Mouse (Mus musculus): ENCODE results near the gene Arl3.

Gene Arl3

GRCm38 (mm10) chr19:46572951-46573937 lies at the start of gene Arl3, which contains the start of gene Sfxn2:
Gene Arl3 (minus strand): TSS chr19:46573198.
Gene Sfxn2 (plus strand): TSS chr19:46573365.
- peak; percentile 96 for DNase-seq

GRCm38 (mm10) chr19:46622659-46623193 lies 49.7 kb upstream of the Arl3 start:
- no peak for DNase-seq

GRCm38 (mm10) chr19:46621236-46622183 lies 48.5 kb upstream of the Arl3 start:
- no peak for DNase-seq

- DNase-seq, result no peak
Observed at GRCm38 (mm10) chr19:46620016-46620808, 47.2 kb upstream of the Arl3 start.

- no peak for DNase-seq
Observed at GRCm38 (mm10) chr19:46619518-46619917, 46.5 kb upstream of the Arl3 start.

GRCm38 (mm10) chr19:46619001-46619400 lies 46.0 kb upstream of the Arl3 start:
- peak; percentile 50 for DNase-seq

- no peak for DNase-seq
Observed at GRCm38 (mm10) chr19:46618322-46618721, 45.3 kb upstream of the Arl3 start.

GRCm38 (mm10) chr19:46617361-46617760 lies 44.4 kb upstream of the Arl3 start:
- DNase-seq, result no peak

- DNase-seq, result no peak
Observed at GRCm38 (mm10) chr19:46616378-46616777, 43.4 kb upstream of the Arl3 start.

- DNase-seq, result no peak
Observed at GRCm38 (mm10) chr19:46608158-46608557, 35.2 kb upstream of the Arl3 start.

GRCm38 (mm10) chr19:46607424-46607823 lies 34.4 kb upstream of the Arl3 start:
- no peak for DNase-seq

- DNase-seq, result no peak
Observed at GRCm38 (mm10) chr19:46606718-46607117, 33.7 kb upstream of the Arl3 start.

GRCm38 (mm10) chr19:46602406-46602805 lies 29.4 kb upstream of the Arl3 start:
- DNase-seq, result no peak

GRCm38 (mm10) chr19:46601491-46601890 lies 28.5 kb upstream of the Arl3 start:
- DNase-seq, result no peak

- DNase-seq, result no peak
Observed at GRCm38 (mm10) chr19:46600371-46600770, 27.4 kb upstream of the Arl3 start.

- peak; percentile 33 for DNase-seq
Observed at GRCm38 (mm10) chr19:46599375-46600256, 26.6 kb upstream of the Arl3 start.

- peak; percentile 98 for DNase-seq
Observed at GRCm38 (mm10) chr19:46598720-46599252, 25.8 kb upstream of the Arl3 start, which contains the start of gene Wbp1l. Gene Wbp1l (plus strand): TSS chr19:46599084.

GRCm38 (mm10) chr19:46598187-46598586 lies 25.2 kb upstream of the Arl3 start:
- no peak for DNase-seq

GRCm38 (mm10) chr19:46592751-46593439 lies 19.9 kb upstream of the Arl3 start:
- DNase-seq, result no peak

GRCm38 (mm10) chr19:46591575-46591974 lies 18.6 kb upstream of the Arl3 start:
- DNase-seq, result no peak
